Mouse (Mus musculus) bone marrow macrophage, adult 2 months (primary cell): ENCODE data around the gene Naf1.

ENCODE experiments used
- CTCF ChIP-seq: IDR thresholded peaks from 2 replicates; pipeline ENCODE4 v1.5.1; 2012; ENCODE audit warnings: low read depth, mild to moderate bottlenecking, low read length, moderate library complexity
- POLR2A ChIP-seq: IDR thresholded peaks from 2 replicates; pipeline ENCODE4 v1.6.1; 2012; ENCODE audit warnings: mild to moderate bottlenecking, low read depth, low read length, borderline replicate concordance

GRCm38 (mm10) chr8:66906116-66906515 is 46.1 kb downstream of the Naf1 start:
- TF ChIP-seq POLR2A (no peak), CTCF (no peak)
